Mouse (Mus musculus) monocyte, adult 59 days (primary cell): ENCODE results near the gene Th. TPM values are rescaled to one million over a fixed set of nuclear protein-coding genes. Genes with fewer than 3 reads are reported as not detected.

Source experiments
- total RNA-seq, 2 experiments: library from RNA; stranded (reverse); gene quantifications; one replicate each; pipeline ENCODE4 v1.2.4; 2023

The Th gene
- total RNA-seq, result not detected

GRCm38 (mm10) chr7:142931028-142931427 is at the start of gene Th:
Gene Th (minus strand): TSS chr7:142931128.

GRCm38 (mm10) chr7:142968809-142969511 is 38.0 kb upstream of the Th start, which contains the start of gene Ascl2:
Gene Ascl2 (minus strand): TSS chr7:142969264.

Other genes with a start within 250 kb of the Th start
- not detected for gene Ins2, start 187.7 kb downstream of the Th start, total RNA-seq
- gene Ascl2, start 38.1 kb upstream of the Th start, total RNA-seq, result 1 to 10 TPM in 1 of 2 experiments, under 1 TPM in 1; 0.97 to 2.1 TPM
- gene Tspan32, start 73.9 kb upstream of the Th start, total RNA-seq, result 10 to 100 TPM; 18.6 to 18.8 TPM
- 100 to 1,000 TPM; 210 to 233 TPM for gene Cd81, start 121.6 kb upstream of the Th start, total RNA-seq
- 10 to 100 TPM; 16.6 to 22.4 TPM for gene Tssc4, start 138.1 kb upstream of the Th start, total RNA-seq
- gene Trpm5, start 163.5 kb upstream of the Th start, total RNA-seq, result not detected
- under 1 TPM; 0.46 to 0.73 TPM for gene Kcnq1, start 175.2 kb upstream of the Th start, total RNA-seq